Mouse (Mus musculus): ENCODE measurements around the gene Sertm1.

The Sertm1 gene

DNA sequence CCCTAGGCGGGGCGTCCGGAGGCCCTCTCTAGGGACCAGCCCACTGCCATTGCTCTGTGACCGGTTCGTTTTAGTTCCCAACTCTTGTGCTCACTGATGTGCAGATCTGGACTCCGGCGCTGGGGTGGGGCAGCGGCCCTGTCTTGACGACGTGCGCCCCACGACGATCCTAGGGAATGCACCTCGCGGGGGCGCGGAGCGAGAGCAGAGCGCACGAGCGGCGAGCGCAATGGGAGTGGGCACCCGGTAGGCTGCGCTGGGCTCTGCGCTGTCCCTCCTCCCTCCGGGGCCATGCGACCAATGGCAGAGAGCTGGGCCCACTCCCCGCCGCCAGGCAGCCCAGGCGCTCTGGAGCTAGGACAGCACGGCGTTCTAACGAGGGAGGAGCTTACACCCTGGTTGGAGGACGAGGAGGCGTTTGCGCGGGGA is at the start of gene Sertm1:
TSS of gene Sertm1 (minus strand) at position 245 of the 429 bp plus-strand sequence.
- ATAC-seq (ENCODE audit: low TSS enrichment): peak; percentile 90

DNA sequence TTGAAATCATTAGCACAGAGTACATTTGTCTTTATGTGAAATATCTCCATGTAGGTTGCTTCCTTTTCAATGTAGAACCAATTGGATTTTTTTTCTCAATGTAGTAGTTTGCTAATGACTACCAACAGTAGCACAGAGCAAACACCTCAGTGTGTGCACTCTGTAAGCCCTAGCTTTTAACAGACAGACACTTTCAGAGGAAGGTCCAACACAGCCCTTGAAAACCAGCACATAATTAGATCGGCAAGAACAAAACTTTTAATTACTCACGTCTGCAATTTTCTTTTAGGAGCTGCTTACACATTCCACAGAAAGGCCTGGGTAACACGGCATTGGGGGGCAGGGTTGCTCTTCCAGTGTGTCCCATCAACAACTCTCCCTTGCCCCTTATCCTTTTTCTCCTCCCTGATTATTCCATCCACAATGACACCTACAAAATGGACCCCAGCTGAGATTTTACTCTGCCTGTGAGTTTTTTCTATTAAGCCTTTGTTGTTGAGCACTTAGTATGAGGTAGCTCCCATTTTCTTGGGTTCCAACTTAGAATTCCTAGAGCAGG is 49.3 kb upstream of the Sertm1 start:
- no peak for ATAC-seq (ENCODE audit: low TSS enrichment)

DNA sequence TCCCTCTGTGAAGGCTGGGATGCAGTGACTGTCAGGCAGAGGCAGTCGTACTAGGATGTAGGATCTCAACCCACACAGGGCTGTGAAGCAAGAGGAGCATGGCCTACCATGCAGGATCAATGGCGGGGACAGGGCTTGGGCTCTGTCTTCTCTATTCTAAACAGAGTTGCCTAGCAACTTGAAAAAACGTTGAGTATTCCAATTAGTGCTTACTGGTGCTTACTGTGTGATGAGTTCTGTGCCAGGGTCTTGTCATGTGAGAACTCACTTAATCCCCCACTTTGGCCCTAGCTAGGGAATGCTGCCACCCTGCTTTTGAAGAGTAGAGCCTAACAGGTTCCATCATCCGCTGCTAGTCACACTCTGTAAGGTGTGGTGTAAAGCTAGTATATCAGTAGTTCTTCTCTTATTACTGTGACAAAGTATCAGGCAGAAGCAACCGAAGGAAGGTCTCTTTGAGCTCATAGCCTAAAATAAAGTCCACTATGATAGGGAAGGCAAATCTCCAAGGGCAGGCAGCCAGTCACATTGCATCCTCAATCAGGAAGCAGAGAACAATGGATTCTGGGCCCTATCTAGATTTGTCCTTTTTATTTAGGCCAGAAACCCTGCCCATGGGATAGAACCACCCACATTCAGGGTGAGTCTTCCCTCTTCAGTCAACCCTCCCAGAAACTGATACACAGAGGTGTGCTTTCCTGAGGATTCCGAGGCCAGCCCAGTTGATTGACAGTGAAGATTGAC is 27.6 kb upstream of the Sertm1 start:
- no peak for ATAC-seq (ENCODE audit: low TSS enrichment)

DNA sequence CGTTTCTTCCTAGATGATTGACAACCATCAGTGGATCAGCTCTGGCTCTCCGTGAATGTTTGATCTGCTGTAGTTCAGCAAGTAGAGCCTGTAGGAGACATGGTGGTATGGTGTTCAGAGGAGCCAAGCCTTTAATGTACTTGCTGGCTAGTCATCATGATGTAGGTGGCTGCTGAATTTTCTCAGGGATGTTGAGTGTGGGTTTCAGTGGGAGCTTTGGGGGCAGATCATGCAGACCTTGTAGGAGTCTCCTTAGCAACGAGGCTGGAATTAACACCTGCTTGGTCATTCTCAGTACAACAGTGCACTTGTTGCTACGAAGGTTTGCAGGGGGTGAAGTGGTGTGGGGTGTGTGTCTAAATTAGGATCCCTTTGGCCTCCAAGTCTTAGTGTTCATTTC is 18.8 kb upstream of the Sertm1 start:
- peak; percentile 70 for ATAC-seq (ENCODE audit: low TSS enrichment)

DNA sequence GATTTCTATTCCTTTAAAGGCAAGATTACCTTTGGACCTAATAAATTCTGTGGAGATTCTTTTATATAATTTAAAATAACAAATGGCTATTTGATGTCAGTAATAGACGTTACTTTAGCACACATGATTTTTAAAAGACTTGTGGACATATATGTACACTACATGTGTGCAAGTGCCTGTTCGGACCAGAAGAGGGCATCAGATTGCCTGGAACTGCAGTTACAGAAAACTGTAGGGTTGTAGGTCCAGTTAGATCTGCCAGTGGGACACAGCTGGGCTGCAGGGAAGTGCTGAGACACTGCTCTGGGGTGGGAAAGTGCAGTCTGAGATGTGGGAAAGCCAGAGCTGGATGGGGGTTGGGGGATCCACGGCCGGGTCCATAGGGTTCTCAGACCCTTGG is 16.9 kb upstream of the Sertm1 start:
- ATAC-seq (ENCODE audit: low TSS enrichment): no peak

DNA sequence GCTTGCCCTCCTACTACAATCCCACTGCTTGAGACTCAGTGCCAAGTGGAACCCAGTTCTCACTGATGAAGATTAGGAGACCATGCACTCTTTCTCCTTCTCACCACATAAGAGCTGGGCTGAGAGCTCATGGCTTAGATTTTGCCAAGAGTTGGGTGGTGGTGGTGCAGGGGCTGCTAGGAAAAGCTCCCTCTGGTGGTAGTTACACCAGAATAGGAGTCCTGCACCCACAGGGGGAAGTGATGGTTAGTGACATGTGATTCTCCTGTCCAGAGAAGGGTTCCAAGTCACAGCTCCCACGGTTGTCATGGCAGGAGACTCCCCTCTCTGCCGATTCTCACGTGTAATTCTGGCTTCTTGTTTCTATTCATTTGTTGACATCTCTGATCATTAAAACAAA is 4.7 kb upstream of the Sertm1 start:
- no peak for ATAC-seq (ENCODE audit: low TSS enrichment)

DNA sequence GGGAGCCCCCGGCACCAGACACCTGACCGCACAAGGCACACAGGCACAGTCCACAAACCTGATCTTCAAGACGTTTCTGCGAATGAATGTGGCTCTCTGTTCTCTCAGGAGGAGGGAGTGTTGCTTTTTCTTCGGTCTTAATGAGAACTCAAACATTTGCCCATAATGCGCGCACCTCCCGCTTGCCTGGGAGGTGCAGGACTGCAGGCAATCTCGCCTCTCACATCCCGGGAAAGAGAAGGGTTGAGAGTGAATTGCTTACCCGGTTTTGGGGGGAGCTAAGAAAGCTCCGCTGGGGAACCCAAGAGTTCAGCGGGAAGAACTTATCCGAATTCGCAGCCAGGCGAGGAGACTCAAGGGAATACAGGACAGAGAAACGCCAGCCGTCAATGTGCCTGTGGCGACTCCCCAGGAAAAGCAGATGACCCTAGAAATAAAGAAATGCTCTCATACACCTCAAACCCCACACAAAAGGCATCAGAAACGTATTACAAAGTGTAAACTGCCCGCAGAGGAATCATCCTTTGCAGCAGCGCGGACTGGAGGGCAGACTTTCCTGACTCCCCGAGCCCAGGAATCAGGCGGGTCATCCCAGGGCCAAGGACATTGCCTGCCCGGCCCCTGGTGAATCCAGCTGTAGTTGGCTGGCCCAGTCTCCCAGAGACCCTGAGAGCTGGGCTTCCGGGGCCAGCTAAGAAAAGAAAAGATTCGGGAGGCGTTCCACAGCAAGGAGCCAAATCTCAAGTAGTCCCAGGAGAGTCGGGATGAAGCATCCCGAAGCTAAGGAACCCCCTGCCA is 643 bp downstream of the Sertm1 start:
- peak; percentile 45 for ATAC-seq (ENCODE audit: low TSS enrichment)

DNA sequence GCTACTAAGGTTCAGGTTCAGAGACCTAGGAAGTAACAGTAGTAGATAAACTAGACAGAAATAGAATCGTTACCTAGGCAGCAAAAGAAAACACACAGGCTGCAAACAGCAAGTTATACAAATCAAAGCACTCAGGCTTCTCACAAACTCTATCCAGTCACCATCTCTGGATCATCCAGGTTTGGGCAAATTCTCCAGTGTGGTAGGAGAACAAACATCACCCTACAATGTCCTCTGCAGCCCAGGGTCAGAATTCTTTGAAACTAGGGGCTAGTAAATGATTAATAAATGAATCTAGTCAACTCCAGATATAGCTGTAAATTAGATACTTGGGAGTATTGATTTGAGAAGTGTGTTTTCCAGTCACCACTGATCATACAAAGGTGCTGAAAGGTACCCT is 6.8 kb downstream of the Sertm1 start:
- no peak for ATAC-seq (ENCODE audit: low TSS enrichment)

DNA sequence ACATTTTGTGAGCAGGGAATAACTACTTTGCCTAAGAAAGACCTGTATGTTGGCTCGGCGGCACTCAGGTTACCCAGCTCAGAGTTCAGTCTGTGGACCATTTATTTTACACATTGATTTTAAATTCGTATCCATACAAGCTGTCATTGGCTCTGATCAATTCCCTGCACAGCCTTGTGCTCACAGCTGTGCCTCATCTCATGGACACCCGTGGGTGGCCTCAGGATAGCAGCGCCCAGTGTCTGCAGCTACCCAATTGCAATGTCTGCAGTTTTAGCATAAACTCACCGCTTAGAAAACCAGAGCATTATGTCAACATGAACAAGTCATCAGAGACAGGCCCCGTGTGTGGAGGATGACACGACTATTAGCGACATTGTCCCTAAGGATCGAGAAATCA is 17.7 kb downstream of the Sertm1 start:
- ATAC-seq (ENCODE audit: low TSS enrichment): peak; percentile 55

DNA sequence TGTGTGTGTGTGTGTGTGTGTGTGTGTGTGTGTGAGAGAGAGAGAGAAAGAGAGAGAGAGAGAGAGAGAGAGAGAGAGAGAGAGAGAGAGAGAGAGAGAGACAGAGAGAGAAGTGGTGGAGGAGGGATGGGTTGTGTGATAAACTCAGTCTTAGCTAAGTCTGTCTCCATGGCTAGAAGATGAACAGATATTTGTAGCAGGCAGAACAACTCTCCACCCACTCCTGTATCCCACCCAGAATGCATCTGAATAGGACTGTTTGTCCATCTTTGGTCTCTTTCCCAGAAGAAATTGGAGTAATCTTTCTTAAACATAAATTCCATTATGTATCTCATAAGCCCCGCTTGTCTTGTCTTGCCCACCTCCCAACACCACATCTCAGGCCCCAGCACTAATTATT is 20.8 kb downstream of the Sertm1 start:
- ATAC-seq (ENCODE audit: low TSS enrichment): 0 out of 2 replicates have a peak, but pooled peaks have one; percentile 58

DNA sequence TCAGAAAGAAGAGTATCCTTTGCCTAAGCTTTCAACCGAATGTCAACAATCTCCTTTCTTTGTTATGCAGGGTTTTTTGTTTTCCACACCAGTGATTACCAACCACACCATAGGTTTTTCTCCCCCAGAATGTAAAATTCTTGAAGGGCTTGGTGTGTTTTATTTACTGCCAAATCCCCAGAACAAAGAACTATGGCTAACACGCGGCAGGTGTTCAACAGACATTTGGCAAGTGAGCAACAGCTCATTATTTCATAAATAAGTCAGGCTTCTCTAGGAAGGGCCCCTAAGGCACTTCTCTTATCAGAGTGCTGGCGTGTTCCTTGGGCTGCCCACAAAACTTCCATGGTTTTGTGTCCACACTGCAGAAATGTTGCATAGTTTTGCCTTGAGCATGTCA is 23.5 kb downstream of the Sertm1 start:
- no peak for ATAC-seq (ENCODE audit: low TSS enrichment)

DNA sequence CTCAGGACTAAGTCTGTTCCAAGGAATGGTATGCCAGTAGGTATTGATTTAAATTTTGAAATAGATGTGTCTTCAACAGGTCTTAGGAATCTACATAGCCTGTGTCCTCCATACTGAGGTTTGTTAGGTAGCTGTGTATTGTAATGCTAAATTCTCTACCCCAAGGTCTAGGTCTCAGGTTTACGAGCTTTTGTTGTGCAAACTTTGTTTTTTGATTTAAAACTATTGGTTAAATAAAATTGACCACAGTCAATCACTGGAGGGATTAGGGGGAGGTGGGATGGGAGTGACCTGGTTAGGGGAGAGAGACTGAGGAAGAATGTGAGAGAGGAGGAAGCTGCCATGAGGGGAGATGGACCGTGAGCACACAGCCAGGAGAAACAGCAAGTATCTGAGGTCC is 29.2 kb downstream of the Sertm1 start:
- no peak for ATAC-seq (ENCODE audit: low TSS enrichment)

Data from frontal cortex, adult (tissue).